Mouse (Mus musculus): ENCODE data around the gene Gucd1.

- TF ChIP-seq POLR2A (IDR thresholded peaks at IDR 0.05; ENCODE audit: borderline replicate concordance, low read depth, low read length) (no peak), CTCF (IDR thresholded peaks at IDR 0.05; ENCODE audit: low read depth, low read length) (no peak)
Observed at GRCm38 (mm10) chr10:75316472-75316871, 201.3 kb downstream of the Gucd1 start.
